Mouse (Mus musculus) kidney, postnatal 36 days (tissue): Measurements from ENCODE around the gene Cdc34.
A peak's percentile ranks its signal among the peaks of the same experiment; 100 is the strongest.
"Not testable (repeated sequence)": the region's sequence is repeated elsewhere in the genome, so short reads cannot be mapped to it uniquely, and the experiment has no call there.

Experiments used
- DNase-seq, 2 experiments: peaks; one replicate each; pipeline ENCODE4 v3.0.0; 2021 to 2022; ENCODE audit warnings: mixed read lengths in 2 of 2

Cdc34 gene

GRCm38 (mm10) chr10:79697916-79698315 is 15.9 kb downstream of the Cdc34 start:
- DNase-seq, result no peak

DNA sequence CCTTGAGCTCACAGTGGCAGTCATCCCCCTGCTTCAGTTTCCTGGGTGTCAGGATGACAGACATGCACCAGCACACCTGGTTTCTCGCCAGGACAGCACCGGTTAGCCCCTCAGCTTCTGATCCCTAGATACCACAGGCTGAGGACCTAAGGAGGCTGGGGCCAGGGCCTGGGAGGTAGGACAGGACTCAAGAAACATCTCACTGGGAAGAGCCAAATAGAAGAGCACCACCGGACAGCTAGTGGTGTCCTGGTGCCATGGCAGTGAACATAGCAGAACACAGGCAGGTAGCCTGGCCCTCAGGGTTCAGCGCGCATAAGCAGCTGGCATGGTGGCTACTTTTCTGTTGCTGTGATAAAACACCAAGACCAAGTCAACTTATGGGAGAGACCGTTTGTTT is 16.5 kb downstream of the Cdc34 start:
- DNase-seq, result no peak

DNA sequence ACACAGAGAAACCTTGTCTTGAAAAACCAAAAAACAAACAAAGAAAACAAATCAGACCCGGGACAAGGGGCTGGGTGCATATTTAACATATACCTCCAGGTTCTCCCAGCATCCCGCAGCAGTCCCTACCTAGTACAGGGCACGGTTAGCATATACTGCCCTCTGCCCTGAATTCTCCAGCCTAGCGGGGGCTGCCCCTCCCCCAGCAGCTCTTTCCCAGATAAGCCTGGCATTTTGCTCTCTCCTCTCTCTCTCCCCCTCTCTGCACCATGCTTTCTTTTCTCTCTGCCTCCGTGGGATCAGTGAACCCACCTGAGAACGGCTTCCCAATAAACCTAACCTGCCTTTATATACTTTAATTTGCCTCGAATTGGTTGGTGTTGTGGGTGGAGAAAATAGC is 18.7 kb downstream of the Cdc34 start:
- no peak for DNase-seq

DNA sequence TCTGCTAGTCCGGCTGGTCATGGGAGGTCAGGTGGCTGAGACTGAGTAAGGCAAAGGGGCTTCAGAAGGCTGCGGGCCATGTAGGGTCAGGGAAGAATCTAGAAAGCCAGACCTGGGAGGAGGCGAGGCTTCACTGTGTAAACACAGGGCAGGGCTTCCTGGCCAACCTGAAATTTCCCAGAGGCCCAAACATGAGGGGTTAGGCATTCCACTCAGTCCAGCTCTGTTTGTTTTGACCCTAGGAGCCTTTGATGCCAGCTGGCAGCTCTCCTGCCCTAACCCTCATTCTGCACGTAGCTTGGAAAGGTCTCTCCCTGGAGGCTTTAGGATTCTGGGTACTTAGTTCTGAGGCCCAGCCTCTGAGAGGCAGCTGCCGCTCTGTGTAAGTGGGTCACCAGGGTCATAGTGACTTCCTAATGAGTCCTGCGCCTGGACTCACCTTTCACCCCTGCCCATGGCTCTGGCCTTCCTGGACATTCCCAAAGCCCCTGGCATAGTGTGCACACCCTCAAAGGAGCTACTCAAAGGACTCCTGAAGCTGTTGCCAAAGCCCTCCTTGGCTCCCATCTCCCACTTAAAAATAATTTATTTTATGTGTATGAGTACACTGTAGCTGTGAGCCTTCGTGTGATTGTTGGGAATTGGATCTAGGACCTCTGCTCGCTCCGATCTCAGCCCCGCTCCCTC is 19.6 kb downstream of the Cdc34 start:
- peak; percentile 53 to 60 for DNase-seq

DNA sequence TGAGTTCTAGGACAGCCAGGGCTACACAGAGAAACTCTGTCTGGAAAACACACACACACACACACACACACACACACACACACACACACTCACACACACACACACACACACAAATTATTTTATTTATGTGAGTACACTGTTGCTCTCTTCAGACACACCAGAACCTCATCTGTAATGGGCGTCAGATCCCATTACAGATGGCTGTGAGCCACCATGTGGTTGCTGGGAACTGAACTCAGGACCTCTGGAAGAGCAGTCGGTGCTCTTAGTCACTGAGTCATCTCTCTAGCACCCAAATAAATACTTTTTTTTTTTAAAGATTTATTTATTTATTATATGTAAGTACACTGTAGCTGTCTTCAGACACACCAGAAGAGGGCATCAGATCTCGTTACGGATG is 21.0 kb downstream of the Cdc34 start:
- not testable (repeated sequence) for DNase-seq

DNA sequence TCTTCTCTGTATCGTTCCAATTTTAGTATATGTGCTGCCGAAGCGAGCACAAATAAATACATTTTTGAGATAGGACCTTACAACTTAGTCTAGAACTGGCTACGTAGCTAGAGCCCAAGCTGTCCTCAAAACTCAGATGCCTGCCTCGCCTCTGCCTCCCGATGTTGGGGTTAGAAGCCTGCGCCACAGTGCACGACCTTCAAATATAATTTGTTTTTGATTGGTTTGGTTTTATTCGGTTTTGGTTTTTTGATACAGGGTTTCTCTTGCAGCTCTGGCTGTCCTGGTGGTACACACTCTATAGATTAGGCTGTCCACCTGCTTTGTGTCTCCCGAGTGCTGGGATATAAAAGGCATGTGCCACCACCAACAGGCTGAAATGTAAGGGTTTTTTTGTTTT is 21.5 kb downstream of the Cdc34 start:
- DNase-seq, result no peak

DNA sequence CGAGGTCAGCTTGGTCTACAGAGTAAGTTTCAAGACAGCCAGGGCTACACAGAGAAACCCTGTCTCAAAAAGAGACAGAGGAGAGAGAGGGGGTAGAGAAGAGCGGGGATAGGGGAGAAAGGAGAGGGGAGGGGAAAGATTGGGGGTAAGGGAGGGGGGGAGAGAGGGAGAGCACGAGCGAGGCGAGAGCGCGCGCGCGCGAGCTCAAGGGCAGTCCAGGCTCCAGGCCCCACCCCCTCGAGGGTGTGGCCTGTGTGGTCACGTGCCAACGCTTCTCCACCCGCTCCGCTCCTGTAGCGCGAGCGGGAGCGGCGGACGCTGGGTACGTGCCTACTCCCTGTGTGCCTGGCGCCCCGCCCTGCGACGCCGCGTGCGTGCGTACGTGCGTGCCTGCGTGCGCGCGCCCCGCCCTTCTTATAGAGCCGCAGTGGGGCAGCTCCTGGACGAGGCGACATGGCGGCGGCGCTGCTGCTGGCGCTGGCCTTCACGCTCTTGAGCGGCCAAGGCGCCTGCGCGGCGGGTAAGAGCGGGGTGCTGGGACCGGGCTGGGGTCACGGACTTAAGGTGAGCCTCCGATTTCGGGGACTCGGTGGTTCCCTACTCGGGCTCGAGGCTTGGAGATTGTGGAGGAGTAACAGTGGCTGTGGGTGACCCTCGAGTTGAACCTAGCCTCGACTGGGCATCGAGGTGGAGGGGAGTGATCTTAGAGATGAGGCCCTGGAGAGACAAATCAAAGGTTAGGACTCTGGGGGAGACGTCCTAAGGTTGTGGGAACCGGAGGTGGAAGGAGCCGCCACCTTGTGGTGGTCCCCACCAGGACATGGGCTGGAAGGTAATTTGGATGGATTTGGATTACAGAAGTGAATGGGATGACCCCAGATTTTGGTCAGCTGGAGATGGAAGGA is 22.3 kb downstream of the Cdc34 start, which contains the start of gene Bsg:
Bsg (plus strand) TSS at position 427 of the 905 bp plus-strand sequence.
- peak; percentile 99 to 100 for DNase-seq

DNA sequence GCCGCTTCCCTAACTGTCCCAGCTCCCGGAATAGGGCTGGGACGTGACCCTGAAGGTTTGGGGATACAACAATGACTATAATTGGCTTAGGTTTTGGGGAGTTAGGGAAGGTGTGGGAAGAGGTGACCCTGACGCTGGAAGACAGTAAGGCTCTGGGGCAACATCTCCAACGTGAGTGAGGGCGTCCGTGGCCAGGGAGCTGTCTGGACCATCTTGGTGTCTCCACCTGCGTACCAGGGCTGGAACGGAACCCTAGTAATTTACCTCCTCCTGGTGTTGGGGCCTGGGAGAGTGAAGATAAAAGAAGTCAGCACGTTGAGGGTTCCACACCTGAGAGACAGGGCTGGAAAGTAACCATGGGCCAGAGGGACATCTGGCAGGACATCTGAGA is 23.0 kb downstream of the Cdc34 start:
- DNase-seq, result no peak

DNA sequence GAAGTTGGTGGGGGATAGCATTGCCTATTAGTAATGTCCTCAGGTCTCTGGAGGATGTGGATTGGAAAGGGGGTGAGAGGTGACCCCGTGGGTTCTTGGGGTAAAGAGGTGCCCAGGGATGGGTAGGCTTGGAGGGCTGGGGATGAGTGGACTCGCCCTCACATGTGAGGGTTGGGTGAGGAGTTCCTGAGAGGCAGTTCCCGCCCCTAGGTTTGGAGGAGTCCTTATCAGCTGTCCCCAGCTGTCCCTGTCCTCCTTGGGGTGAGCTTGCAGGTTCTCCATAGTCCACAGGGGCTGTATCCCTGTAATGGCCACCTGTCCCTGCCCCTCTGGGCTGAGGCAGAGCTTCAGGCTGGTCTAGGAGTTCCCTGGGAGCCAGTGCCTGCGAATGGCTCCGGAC is 24.0 kb downstream of the Cdc34 start:
- no peak for DNase-seq

- peak; percentile 32 to 40 for DNase-seq
Observed at GRCm38 (mm10) chr10:79706406-79707094, 24.6 kb downstream of the Cdc34 start.

DNA sequence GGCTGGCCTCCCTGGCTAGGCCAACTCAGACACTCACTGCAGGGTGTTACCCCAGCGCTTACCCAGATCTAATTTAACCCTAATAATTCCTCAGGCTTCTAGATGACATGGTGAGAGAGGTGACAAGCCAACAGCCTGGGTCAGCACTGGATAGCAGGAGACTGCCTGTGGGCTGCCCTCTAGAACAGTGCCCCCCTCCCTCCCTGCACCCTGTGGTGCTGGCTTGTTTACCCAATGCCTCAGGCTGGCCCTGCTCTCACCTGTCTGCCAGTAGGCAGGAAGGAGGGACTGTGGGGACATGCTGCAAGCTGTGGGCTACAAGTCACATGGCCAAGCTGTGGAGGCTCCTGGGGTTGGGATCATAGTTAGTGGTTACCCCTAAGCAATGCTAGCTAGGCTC is 25.2 kb downstream of the Cdc34 start:
- no peak for DNase-seq

DNA sequence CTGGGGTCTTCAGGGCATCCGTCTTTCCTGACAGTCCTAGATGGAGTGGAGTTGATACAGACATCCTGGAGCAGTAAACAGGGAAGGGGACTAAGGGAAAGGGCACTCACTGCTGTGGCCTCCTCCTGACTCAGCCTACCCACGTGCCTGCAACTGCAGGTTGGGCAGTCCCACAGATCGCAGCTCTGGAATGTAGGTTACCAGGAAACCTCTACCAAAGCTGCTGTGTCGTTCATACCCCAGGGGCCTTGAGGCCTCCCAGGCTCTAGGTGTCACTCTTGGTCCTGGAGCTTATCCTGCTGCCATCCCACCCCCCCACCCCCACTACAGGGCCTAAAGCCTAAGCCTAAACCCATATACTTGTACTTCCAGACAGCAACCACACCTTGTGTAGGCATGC is 25.8 kb downstream of the Cdc34 start:
- DNase-seq, result no peak

- DNase-seq, result no peak
Observed at GRCm38 (mm10) chr10:79708668-79709067, 26.7 kb downstream of the Cdc34 start.

GRCm38 (mm10) chr10:79709307-79709706 is 27.3 kb downstream of the Cdc34 start:
- no peak for DNase-seq

DNA sequence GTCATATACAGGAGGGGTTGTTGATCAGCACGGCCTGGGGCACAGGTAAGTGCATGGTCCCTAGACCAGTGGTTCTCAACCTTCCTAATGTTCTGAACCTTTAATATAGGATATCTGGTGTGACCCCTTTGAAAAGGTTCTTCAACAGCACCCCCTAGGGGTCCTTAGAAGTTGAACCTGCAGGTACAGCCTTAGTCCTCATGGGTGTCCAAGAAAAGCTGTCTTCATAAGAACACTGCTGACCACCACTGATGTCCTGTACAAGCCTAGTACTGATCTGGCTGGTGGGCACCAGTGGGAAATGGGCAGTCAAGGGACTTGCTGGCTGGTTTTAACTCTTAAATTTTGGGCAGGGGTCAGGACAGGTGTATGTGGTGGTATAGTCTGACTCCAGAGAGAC is 30.0 kb downstream of the Cdc34 start:
- peak; percentile 32 to 35 for DNase-seq

DNA sequence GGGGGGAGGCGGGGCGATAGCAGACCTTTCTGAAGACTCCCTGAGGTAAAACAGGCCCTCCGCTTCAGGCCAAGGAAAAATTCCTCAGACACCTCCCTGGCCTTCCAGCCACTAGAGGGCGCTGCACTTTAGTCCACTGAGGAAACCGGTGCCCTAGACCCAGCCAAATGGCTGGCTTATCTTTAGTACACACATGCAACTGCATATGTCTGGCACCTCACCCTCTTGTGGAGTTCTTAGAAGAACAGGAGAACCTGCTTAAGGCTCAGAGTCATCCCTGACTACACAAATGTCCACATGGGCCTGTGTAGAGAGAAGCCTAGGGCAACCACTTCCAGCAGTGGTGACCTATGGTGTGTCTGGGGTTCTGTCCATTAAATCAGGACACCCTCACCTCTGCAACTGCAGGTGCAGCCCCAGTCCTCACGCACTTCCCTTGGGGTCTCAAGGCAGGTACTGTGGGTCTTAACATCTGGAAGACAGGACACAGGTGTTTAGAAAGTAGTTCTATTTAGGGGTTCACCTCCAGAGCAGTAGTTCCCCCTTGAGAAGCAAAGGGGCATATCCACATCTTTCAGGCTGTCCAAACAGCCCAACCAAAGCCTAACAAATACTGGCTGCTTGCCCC is 30.6 kb downstream of the Cdc34 start:
- peak; percentile 74 to 93 for DNase-seq

DNA sequence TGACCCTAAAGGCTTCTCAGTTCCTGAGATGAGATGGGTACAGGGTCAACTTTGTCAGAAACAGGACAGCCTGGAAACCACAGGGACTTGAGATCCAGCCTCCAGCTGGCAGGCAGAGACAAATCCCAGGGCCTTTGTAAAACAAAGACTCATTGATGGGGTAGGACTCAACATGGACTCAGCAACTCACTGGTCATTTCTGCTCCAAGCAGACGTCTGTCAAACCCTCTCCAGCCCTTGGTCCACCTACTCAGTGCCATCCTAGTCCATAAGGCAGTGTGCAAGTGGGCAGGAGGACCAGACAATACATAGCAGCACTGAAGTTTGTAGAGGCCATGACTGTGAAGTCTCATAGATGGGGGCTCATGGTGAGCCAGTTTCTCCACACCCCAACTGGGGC is 31.2 kb downstream of the Cdc34 start:
- DNase-seq, result no peak

DNA sequence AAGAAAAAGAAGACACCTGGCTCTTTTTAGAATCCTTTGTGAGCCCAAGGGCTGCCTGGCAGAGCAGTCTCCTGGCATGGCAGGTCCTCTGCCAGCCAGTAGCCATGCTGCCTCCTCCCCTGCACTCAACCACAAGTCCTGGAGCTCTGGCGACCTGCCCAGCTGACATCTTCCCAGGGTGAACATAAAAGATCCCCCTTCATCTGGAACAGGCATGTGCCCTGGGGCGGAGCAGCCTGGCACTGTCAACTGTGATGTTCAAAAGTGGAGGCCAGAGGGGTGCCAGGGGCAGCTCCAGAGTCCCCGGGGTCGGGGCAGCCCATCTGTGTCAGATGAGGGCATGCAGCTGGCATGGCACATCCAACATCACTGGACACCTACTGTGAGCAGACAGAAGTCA is 33.0 kb downstream of the Cdc34 start:
- no peak for DNase-seq

- peak in 1 of 2 experiments; percentile 34 for DNase-seq
Observed at GRCm38 (mm10) chr10:79716254-79716987, 34.4 kb downstream of the Cdc34 start, which contains the start of gene Hcn2. Gene Hcn2 (plus strand): TSS chr10:79716634.

DNA sequence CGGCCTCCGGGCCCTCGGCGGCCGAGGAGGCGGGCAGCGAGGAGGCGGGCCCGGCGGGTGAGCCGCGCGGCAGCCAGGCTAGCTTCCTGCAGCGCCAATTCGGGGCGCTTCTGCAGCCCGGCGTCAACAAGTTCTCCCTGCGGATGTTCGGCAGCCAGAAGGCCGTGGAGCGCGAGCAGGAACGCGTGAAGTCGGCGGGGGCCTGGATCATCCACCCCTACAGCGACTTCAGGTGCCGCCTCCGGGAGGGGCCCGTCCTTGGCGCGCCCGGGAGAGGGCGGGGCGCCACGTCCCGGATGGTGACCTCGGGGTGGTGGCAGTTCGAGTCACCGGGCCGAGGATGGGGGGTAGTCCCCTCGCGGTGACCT is 35.0 kb downstream of the Cdc34 start:
- DNase-seq, result peak in 1 of 2 experiments; percentile 47

DNA sequence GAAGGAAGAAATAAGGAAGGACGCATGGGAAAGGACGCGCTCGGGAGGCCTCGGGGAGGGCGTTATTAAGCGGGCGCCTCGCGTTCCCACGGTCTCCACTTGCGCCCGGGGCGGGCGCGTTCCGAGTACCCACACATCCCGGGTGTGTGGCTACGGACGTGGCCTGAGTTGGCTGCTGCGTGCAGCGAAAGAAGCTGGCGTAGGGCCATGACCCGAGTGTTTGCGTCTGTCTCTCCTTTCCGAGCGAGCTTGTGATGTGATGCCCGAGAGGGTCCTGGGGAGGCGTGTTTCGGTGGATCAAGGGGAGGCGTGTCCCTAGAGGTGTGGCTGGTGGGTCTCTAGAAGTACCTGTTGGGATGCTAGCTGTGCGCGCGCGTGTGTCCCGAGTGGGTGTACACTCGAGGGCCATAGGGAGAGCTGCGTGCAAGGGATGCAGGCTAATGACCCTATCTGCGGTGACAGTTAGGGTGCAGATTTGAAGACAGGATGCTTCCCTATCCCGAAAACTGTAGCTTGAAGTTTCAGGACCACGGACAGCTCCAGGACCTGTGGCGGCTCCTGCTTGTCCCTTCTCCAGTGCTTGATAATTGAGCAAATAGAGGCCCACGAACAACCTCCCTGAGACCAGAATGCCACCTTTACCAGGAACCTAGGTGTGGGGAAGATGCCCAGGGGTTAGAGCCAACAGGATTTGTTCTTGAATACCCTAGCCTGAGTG is 35.8 kb downstream of the Cdc34 start:
- DNase-seq, result peak; percentile 74 to 92

DNA sequence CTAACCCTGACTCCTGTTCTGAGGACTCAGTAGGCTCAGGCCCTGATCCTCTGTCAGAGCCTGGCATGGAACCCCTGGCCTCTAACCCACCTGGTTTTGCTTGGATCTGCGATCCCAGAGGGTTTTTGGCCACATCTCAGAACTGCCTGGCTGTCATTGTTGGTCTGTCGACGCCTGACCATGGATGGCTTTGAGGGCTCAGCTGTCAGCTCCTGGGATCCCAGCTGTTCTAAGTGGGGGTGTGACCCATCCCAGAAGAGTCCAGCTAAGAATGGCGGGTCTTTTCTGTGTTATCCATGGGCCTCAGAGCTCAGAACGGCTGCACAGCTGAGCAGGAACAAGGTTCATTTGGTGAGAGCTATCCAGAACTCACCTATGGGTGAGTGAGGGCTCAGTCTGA is 39.1 kb downstream of the Cdc34 start:
- no peak for DNase-seq
